Mouse (Mus musculus) forebrain, embryonic 12.5 days (tissue): Measurements from ENCODE around the gene Sh2b2. TPM values are rescaled to one million over a fixed set of nuclear protein-coding genes. Genes with fewer than 3 reads are reported as not detected.
A peak's percentile ranks its signal among the peaks of the same experiment; 100 is the strongest.

Source experiments
- ATAC-seq: fragments of 200-750 bp; cut with Nextera tagmentation; 2 replicates; pipeline ENCODE4 v1.8.0; 2017; ENCODE audit warnings: moderate TSS enrichment; ENCODE audit not compliant: low FRiP score
- H3K27ac ChIP-seq: fragments of 300-500 bp; sonication (generic); 2 replicates; pipeline ENCODE4 v1.5.1; 2016; ENCODE audit warnings: mild to moderate bottlenecking
- H3K27me3 ChIP-seq: fragments of 300-500 bp; sonication (generic); 2 replicates; pipeline ENCODE4 v1.6.1; 2016; ENCODE audit warnings: mild to moderate bottlenecking
- H3K36me3 ChIP-seq: fragments of 300-500 bp; sonication (generic); replicated peaks from 2 replicates; pipeline ENCODE4 v1.6.1; 2016; ENCODE audit warnings: mild to moderate bottlenecking
- H3K4me1 ChIP-seq: fragments of 300-500 bp; sonication (generic); 2 replicates; pipeline ENCODE4 v1.6.1; 2016
- H3K4me2 ChIP-seq: fragments of 300-500 bp; sonication (generic); 2 replicates; pipeline ENCODE4 v1.6.1; 2016; ENCODE audit warnings: mild to moderate bottlenecking, moderate library complexity
- H3K4me3 ChIP-seq: fragments of 300-500 bp; sonication (generic); replicated peaks from 2 replicates; pipeline ENCODE4 v1.5.1; 2016; ENCODE audit warnings: mild to moderate bottlenecking
- H3K9ac ChIP-seq: fragments of 300-500 bp; sonication (generic); 2 replicates; pipeline ENCODE4 v1.6.1; 2016; ENCODE audit warnings: mild to moderate bottlenecking
- H3K9me3 ChIP-seq: fragments of 300-500 bp; sonication (generic); 2 replicates; pipeline ENCODE4 v1.6.1; 2016
- WGBS: fragments of 180-500 bp; shearing (Covaris S2); methylation state at CpG from one replicate; pipeline ENCODE4 v1.1.7; 2016; 5-methylcytosine and 5-hydroxymethylcytosine counted together
- polyA plus RNA-seq: library from polyadenylated mRNA; unstranded; fragments of >200 nt; fragmentation: Nextera tagmentation; extraction: Ambion mirVana; gene quantifications from 2 replicates; pipeline ENCODE4 v1.2.1, GENCODE M21; 2016

Sh2b2 gene
- polyA plus RNA-seq, 1 experiment from 2014 or later: 19.6 TPM

- peak overlapping the region; percentile 74 for H3K4me3 ChIP-seq
- peaks cover 17% of the 10 kb centered on the region for H3K4me1 ChIP-seq
- peak overlapping the region; percentile 84; the same call in 1 of the 2 replicates for H3K9ac ChIP-seq
- H3K9me3 ChIP-seq: no peaks in the 10 kb centered on the region
- 0 out of 2 replicates have a peak overlapping the region, but pooled peaks have one; percentile 20 for H3K27ac ChIP-seq
- 27% methylated on average over 11 of the region's 11 CpGs for WGBS
- ATAC-seq: no peak
- H3K4me2 ChIP-seq: peak overlapping the region; percentile 90
- H3K27me3 ChIP-seq: no peaks in the 10 kb centered on the region
- peaks cover 27% of the 10 kb centered on the region for H3K36me3 ChIP-seq
These were observed 46.8 kb downstream of the Sh2b2 start for GRCm38 (mm10) chr5:136199526-136199925.

GRCm38 (mm10) chr5:136198474-136199391 lies 47.6 kb downstream of the Sh2b2 start, which contains the start of gene Prkrip1:
Gene Prkrip1, minus strand, starts transcription at chr5:136198963.
- Histone ChIP-seq H3K27me3 (no peaks in the 10 kb centered on the region), H3K4me2 (peak within 1 kb of the TSS; percentile 90), H3K9ac (peak within 1 kb of the TSS; percentile 84), H3K27ac (peak within 1 kb of the TSS; percentile 78), H3K4me3 (peak within 1 kb of the TSS; percentile 74), H3K4me1 (peaks cover 17% of the 10 kb centered on the region), H3K9me3 (no peaks in the 10 kb centered on the region), H3K36me3 (peaks cover 35% of the 10 kb centered on the region)
- WGBS: under 1% methylated on average over 62 of the region's 62 CpGs
- ATAC-seq: peak; percentile 91

- Histone ChIP-seq H3K9me3 (no peaks in the 10 kb centered on the region), H3K4me1 (no peaks in the 10 kb centered on the region), H3K4me3 (no peak overlapping the region), H3K9ac (no peak overlapping the region), H3K4me2 (no peak overlapping the region), H3K36me3 (peaks cover 94% of the 10 kb centered on the region), H3K27ac (no peak overlapping the region), H3K27me3 (no peaks in the 10 kb centered on the region)
- WGBS: 88% methylated on average over 7 of the region's 7 CpGs
- no peak for ATAC-seq
These were observed 54.5 kb downstream of the Sh2b2 start for GRCm38 (mm10) chr5:136191870-136192269.

GRCm38 (mm10) chr5:136186723-136187122 lies 59.6 kb downstream of the Sh2b2 start:
- Histone ChIP-seq H3K4me3 (no peak overlapping the region), H3K36me3 (peaks cover 86% of the 10 kb centered on the region), H3K27ac (no peak overlapping the region), H3K4me1 (no peaks in the 10 kb centered on the region), H3K27me3 (no peaks in the 10 kb centered on the region), H3K9ac (no peak overlapping the region), H3K4me2 (no peak overlapping the region), H3K9me3 (no peaks in the 10 kb centered on the region)
- ATAC-seq: no peak
- 40% methylated on average over 4 of the region's 4 CpGs for WGBS

GRCm38 (mm10) chr5:136183766-136184165 lies 62.6 kb downstream of the Sh2b2 start:
- WGBS: 91% methylated on average over 7 of the region's 7 CpGs
- H3K4me3 ChIP-seq: no peak overlapping the region
- no peak overlapping the region for H3K4me2 ChIP-seq
- no peaks in the 10 kb centered on the region for H3K27me3 ChIP-seq
- H3K9ac ChIP-seq: no peak overlapping the region
- peaks cover 89% of the 10 kb centered on the region for H3K36me3 ChIP-seq
- H3K27ac ChIP-seq: no peak overlapping the region
- H3K4me1 ChIP-seq: no peaks in the 10 kb centered on the region
- no peak for ATAC-seq
- no peaks in the 10 kb centered on the region for H3K9me3 ChIP-seq

- Histone ChIP-seq H3K9me3 (no peaks in the 10 kb centered on the region), H3K4me2 (no peak overlapping the region), H3K27me3 (no peaks in the 10 kb centered on the region), H3K27ac (no peak overlapping the region), H3K9ac (no peak overlapping the region), H3K36me3 (peaks cover 89% of the 10 kb centered on the region), H3K4me1 (no peaks in the 10 kb centered on the region), H3K4me3 (no peak overlapping the region)
- ATAC-seq: no peak
- 96% methylated on average over 4 of the region's 4 CpGs for WGBS
These were observed 63.5 kb downstream of the Sh2b2 start for GRCm38 (mm10) chr5:136182830-136183229.

- H3K27ac ChIP-seq: no peak overlapping the region
- no peaks in the 10 kb centered on the region for H3K4me1 ChIP-seq
- no peaks in the 10 kb centered on the region for H3K27me3 ChIP-seq
- no peak for ATAC-seq
- H3K36me3 ChIP-seq: peaks cover 90% of the 10 kb centered on the region
- 92% methylated on average over 6 of the region's 6 CpGs for WGBS
- no peaks in the 10 kb centered on the region for H3K9me3 ChIP-seq
- no peak overlapping the region for H3K4me2 ChIP-seq
- H3K4me3 ChIP-seq: no peak overlapping the region
- H3K9ac ChIP-seq: no peak overlapping the region
These were observed 64.3 kb downstream of the Sh2b2 start for GRCm38 (mm10) chr5:136182049-136182448.

GRCm38 (mm10) chr5:136181197-136181596 lies 65.2 kb downstream of the Sh2b2 start:
- H3K4me3 ChIP-seq: no peak overlapping the region
- no peaks in the 10 kb centered on the region for H3K27me3 ChIP-seq
- peaks cover 88% of the 10 kb centered on the region for H3K36me3 ChIP-seq
- ATAC-seq: no peak
- no peaks in the 10 kb centered on the region for H3K4me1 ChIP-seq
- no peak overlapping the region for H3K27ac ChIP-seq
- no peaks in the 10 kb centered on the region for H3K9me3 ChIP-seq
- H3K4me2 ChIP-seq: no peak overlapping the region
- 91% methylated on average over 6 of the region's 6 CpGs for WGBS
- no peak overlapping the region for H3K9ac ChIP-seq

- H3K9me3 ChIP-seq: no peaks in the 10 kb centered on the region
- no peak overlapping the region for H3K9ac ChIP-seq
- 92% methylated on average over 5 of the region's 5 CpGs for WGBS
- H3K36me3 ChIP-seq: peaks cover 73% of the 10 kb centered on the region
- no peak for ATAC-seq
- H3K4me3 ChIP-seq: no peak overlapping the region
- H3K4me2 ChIP-seq: no peak overlapping the region
- no peaks in the 10 kb centered on the region for H3K27me3 ChIP-seq
- no peak overlapping the region for H3K27ac ChIP-seq
- H3K4me1 ChIP-seq: no peaks in the 10 kb centered on the region
These were observed 66.8 kb downstream of the Sh2b2 start for GRCm38 (mm10) chr5:136179594-136179993.

GRCm38 (mm10) chr5:136173606-136174463 lies 72.5 kb downstream of the Sh2b2 start:
- 56% methylated on average over 9 of the region's 9 CpGs for WGBS

GRCm38 (mm10) chr5:136172939-136173338 lies 73.4 kb downstream of the Sh2b2 start:
- peaks cover 4% of the 10 kb centered on the region; the same call in 1 of the 2 replicates for H3K9me3 ChIP-seq
- H3K4me3 ChIP-seq: no peak overlapping the region
- peaks cover 15% of the 10 kb centered on the region for H3K4me1 ChIP-seq
- 83% methylated on average over 9 of the region's 9 CpGs for WGBS
- H3K27ac ChIP-seq: no peak overlapping the region
- no peak overlapping the region for H3K9ac ChIP-seq
- peaks cover 10% of the 10 kb centered on the region; the same call in 1 of the 2 replicates for H3K36me3 ChIP-seq
- H3K4me2 ChIP-seq: no peak overlapping the region
- peaks cover 15% of the 10 kb centered on the region for H3K27me3 ChIP-seq
- no peak for ATAC-seq

More at GRCm38 (mm10) chr5:136173606-136174463, 72.5 kb downstream of the Sh2b2 start:
- Histone ChIP-seq H3K4me2 (no peak overlapping the region), H3K27ac (no peak overlapping the region), H3K36me3 (peaks cover 19% of the 10 kb centered on the region), H3K4me3 (no peak overlapping the region), H3K9ac (no peak overlapping the region), H3K4me1 (peaks cover 15% of the 10 kb centered on the region), H3K9me3 (no peaks in the 10 kb centered on the region), H3K27me3 (peaks cover 15% of the 10 kb centered on the region)
- ATAC-seq: no peak
